Mouse (Mus musculus): ENCODE measurements around the gene Aanat.

- TF ChIP-seq CTCF (IDR thresholded peaks at IDR 0.05; ENCODE audit: low read depth): no peak
- TF ChIP-seq EP300 (optimal IDR thresholded peaks at IDR 0.05): no peak
These were observed 49.5 kb upstream of the Aanat start for GRCm38 (mm10) chr11:116536685-116537084.

Measured in stomach, postnatal 0 days (tissue).